Mouse (Mus musculus) urinary bladder, postnatal 14 days (tissue): ENCODE measurements at regions not wholly inside any gene's neighbourhood (a gene's known extent, or its start where the extent isn't known, plus 50 kb on each side); places are given as distances from the start of the nearest gene placed in this dataset.

Experiments used
- DNase-seq: peaks from one replicate; pipeline ENCODE4 v3.0.0; 2021; ENCODE audit warnings: low spot score

DNA sequence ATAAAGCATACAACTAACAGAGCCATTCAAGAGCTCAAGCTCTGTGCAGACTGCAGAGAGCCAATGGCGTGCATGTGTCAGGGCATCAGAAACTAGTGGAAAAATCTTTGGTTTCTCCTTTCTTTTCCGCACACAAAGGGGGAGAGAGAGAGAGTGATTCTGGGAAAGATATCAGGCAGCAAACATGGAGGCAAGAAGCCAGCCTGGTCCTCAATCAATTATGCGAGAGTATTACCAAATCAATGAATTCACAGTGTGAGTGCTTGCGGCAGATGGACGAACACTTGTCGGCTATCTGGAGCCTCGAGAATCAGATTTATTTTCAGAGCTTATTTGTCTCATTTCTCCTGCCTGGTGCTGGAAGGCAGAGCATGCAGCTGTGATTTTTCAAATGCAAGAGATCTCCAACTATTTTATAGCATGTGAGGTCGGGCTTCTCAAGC is 230.6 kb downstream of the Snx10 start:
- DNase-seq, result no peak

DNA sequence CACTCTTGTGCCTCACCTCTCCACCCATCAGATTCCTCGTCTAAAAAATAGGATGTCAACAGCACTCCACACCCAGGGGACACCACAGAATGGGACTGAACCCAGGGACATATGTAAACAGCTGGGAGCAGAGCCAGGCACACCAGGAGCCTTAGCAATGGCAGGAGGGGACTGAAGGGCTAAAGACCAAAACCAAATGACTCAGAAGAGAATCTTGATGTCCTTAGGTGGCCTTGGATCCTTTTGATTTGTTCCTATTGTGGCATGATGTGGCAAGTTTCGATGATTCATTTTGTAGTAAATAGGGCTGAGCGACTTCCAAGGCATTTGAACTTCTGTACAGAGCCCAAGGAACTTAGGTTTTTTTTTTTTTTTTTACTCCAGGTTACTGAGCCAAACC is 233.4 kb downstream of the Snx10 start:
- peak; percentile 45 for DNase-seq

DNA sequence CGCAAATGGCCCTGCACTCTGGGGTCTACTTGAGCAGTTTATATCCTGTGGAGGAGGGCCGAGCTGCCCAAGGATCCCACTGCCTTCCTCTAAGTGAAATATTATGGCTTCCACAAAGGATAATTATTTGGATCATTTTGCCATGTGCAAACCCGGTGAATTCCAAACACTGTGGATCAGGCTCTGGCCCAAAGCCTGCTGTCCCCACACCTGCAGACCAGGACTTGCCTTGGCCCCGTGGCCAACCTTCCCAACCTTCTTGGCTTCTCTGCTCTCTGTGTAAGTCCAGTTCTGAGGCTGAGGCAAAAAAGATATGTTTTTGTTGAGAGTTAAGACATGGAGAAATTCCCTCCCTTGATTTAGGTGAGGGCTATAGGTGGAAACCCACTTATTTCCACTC is 234.0 kb downstream of the Snx10 start:
- no peak for DNase-seq

DNA sequence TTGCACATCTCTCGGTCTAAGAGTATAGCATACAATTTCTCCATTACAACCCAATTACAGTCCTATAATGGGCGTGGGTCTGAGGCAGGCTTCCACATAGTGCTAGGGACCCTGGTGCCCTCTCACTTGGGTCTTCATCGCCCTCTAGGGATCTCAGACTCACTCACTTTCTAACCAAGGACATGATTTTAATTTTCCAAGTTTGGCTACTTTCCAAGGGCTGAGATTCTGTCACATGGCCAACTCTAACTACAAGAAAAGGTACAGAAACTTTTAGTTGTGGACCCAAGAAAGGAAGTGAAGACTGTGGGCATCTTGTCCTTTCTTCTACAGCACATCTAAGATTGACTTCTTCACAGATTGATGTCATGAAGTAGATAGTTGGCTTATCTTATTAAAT is 235.1 kb downstream of the Snx10 start:
- no peak for DNase-seq

DNA sequence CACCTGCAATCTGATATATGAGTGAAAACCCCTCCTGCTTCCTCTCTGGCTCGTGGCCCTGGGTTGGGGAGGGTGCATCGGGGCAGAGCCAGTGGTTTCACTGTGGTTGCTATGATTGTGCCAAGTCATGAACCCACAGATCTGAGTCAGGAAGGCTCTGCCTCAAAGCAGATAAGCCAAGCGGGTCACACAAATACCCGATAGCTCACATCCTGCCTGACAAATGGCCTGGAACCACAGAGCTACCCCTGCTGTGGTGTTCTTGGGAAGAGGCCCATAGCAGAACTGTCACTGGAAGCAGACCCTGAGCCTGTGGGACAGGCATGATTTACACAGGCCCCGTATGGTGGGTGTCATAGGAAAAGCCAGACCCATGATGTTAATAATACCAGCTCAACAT is 236.7 kb downstream of the Snx10 start:
- peak; percentile 18 for DNase-seq

DNA sequence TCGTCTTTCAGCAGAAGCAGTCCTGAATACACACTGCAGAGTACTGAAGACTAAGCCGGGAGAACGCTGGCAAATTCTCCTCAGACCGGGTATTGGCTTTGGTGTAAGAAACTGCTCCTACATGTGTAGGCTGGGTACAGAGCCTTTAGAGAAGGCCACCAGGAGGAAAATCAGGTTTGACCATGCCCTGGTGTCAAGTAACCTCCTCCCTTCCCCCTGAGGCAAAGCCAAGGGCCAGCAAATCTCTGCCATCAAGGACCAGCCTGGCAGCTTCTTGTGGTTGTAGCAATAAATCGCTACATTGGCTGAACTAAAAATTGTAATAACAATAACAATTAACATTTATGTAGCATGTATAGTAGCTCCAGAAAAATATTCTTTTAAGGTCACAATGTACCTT is 237.8 kb downstream of the Snx10 start:
- DNase-seq, result peak; percentile 72

DNA sequence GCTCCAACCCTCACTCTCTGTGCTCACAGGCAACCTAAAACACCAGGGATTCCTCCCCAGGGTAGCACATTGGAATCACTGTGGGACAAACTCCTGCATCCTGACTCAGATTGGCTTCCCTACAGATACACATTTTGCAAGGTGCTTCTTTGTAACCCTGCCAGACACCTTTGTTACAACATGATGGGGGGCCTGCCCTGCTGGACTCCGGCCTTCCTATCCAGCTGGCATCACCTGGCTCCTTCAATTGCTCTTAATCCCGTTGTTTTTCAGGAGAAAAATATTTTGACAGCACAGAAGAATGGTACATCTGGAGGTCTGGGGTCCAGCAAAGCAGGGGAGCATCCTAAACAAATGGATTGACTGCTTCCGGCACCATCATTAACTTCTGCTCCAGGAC is 242.8 kb downstream of the Snx10 start:
- DNase-seq, result no peak

DNA sequence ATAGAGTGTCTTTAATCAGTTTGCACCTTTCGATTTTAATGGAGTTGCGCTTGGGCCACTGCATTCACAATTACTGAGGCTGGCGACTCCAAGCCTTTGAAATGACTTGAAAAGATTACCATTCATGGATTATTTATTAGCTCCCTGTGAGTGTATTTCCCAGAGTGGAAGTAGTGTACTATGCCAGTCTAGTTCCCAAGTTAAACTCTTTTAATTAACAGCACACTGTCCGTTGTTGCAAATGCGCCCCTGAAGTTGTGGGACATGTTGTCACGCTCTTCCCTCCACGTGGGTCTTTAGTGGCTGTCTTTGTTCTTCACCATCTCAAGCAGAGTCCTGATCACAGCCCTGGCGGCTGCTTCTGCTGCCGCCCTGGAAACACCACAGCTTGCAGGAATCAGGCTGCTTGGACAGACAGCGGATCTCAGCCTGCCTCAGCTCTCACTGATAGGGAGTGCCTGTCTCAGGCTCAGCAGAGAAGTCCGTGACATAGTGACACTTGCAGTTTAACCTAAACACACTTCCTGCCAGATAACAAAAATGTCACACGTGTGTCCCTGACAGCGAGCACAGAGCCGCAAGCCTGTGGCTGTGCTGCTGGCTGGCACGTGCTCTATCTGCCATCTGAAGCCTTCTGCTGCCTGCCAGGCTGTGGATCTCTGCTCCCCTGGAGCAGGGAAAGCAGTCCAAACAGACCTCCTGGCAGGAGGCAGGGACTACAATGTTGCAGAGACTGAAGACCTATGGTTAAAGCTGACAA is 244.1 kb downstream of the Snx10 start:
- DNase-seq, result peak; percentile 30

DNA sequence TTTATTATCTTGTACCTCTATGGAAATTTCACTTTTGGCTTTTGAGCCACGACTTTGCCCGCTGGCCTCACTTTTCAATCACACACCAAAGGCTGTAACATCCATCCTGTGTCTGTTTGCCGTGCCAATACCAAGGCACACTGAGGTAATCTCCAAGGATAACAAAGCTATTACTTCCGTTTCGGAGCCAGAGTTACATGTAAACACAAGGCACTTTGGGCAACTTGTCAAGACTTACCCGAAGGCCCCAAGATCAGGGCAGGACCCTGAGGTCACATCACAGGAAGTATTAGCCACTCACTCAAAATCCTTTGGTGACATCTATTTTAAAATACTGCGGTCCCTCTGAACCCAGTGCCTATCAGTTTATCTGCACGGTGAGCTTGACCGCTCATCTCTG is 241.3 kb downstream of the Skap2 start:
- no peak for DNase-seq

DNA sequence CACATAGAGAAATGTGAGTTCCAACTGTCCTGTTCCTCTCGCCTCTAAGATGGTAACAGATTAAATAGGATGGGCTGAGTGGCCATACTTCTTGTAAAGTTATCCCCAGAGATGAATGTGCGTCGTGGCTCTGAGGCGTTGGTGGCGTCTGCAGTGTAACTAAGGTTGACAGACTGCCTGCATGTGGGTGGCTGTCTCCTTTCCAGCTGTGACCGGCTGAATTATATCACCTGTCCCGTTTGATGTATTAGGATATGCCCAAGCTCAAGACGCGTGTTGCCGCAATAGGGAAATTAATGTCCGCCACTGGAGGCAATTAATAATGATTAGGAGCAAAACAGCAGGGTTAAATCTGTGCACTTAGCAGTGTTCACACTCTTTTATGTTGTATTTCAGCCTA is 240.9 kb downstream of the Skap2 start:
- DNase-seq, result no peak

DNA sequence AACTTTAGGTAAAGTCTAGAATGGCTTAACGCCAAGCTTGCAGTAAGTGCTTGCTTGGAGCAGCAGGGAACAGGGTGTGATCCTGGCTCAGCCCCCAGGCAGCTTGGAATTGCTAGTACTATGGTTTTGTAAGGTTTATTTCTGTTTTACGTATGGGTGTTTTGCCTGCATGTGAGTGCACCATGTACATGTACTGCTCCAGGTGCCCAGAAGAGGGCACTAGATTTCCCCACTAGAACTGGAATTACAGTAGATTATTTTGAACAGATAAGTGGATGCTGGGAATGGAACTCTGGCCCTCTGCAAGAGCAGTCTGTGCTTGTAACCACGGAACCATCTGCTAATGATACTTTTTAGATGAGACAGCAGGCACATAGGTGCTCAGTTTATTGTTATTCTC is 237.6 kb downstream of the Skap2 start:
- no peak for DNase-seq

DNA sequence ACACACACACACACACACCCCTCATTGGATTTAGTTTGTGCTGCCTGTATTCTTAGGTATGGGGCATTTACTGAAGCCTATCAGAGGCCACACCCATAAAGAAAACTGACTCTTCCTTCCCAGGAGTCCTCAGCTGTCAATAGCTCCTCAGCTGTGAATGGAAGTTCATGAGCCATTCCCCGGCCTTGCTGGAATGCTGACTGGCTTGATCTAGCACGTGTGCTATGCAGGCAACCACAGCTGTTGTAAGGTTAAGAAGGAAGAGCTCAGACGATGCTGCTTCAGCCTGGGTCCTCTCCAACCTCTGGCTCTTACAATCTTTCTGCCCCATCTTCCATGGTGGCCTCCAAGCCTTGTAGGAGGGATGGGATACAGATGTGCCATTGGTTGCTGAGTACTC is 226.7 kb downstream of the Skap2 start:
- no peak for DNase-seq

DNA sequence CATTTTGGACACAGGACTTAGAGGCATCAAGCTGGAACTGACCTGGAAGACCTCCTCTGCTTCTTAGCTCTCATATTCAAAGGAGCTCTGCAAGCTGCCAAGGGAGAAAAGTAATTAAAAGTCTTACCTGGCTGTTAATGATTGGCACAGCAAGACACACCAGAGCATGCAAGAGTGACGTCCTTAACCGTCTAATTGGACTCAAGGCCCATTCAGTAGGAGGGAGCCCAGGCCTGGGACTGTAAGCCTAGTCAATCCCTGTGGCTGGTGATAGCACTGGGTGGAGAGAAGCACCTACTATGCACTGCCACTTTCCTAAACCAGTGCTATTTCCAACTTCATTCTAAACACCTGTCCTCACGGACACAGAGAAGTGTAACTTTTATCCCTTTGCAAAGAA is 225.5 kb downstream of the Skap2 start:
- DNase-seq, result no peak

DNA sequence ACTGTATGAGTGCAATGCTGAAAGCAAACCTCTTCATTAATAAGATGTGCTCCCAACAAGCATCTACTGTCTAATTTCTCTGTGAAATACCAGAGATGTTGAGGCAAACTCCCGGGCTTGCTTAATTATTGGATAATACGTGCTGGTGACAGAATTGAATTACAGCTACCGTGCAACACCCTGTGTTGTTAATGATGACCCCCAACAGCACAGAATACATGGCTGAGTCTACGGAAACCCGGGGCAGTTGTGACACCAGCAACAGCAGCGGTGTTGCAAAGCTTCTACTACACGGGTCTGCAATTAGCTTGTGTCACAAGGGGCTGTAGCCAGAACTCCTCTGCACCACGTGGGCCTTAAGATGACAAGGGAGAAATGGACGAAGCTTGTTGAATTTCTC is 224.2 kb downstream of the Skap2 start:
- DNase-seq, result no peak

DNA sequence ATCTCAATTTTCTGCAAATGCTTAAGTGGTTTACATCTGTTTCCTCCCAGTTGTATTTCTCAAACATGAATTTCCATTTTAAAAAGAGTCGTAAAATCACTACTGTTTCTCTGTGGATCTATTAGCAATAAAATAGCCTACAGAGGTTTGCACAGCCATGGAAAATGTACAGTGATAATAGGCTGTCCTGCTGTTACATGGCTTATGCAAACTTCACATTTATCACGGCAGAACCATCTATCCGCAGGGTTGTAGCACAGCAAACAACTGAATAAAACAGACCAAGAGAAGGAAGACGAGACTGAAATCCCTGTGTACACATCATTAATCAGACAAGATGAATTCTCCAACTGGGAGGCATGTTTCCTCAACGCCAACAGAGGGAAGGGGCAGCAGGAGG is 222.1 kb downstream of the Skap2 start:
- DNase-seq, result no peak

DNA sequence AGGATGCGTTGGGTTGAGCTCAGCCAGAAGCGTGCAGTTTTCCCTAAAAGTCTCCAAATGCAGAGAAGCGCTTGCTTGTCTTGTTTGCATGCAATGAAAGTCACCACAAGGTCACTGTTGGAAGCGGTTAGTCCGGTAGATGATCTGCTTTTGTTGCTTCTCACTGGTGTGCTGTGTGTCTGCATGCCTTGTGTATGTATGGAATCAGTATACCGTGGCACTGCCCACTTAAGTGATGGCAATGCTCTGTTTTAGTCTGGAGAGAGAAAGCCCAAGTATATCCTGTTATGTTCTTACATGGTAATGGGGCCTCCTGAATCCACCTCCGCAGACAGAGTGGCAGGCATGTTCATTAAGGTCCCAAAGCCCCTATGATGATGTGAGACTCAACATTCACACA is 221.7 kb downstream of the Skap2 start:
- DNase-seq, result no peak

DNA sequence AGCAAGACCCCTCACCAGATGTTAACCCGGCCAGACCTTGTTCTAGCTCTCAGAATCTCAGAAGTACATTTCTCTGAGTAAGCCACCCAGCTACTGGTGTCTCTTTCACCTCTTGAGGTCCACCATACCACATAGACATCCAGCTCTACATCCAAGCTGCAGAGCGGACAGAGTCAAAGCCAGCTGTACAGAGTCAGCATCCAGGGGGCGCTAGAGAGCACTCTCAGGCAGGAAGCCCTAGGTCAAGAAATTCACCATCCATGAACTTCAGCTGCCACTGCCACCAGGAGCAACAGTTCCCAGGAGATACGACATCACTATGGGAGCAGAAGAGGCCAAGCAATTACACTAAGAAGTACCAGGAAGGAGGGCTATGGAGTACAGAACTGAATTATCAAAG is 217.0 kb downstream of the Skap2 start:
- peak; percentile 22 for DNase-seq

DNA sequence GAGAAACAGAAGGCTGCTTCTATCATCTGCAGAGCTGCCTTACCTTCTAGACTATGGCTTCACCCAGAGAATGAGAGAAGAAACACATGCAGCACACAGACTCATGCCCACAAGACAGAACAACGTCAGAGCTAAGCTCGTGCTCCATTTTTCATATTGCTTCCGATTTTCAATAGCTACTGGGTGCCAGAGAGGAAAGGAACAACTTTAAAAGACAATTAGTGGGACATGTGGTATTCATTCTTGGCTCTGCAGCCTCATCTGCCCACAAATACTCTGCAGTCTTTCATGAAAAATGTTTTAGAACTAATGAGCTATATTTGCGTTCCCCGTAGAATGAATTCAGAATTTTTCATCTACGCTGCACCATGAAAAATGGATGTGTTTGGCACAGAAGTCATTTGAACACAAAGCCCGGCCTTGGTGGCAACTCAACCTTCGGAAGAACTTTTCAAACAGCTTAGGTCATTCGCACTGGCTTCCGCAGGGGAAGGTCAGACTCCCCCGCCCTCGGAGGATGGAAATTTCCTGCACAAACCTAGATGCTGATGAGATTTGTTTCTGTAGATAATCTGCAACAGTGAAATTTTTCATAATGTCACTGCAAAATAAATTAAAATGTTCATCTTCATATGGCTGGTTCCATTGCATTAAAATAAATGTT is 213.6 kb downstream of the Skap2 start:
- DNase-seq, result no peak

DNA sequence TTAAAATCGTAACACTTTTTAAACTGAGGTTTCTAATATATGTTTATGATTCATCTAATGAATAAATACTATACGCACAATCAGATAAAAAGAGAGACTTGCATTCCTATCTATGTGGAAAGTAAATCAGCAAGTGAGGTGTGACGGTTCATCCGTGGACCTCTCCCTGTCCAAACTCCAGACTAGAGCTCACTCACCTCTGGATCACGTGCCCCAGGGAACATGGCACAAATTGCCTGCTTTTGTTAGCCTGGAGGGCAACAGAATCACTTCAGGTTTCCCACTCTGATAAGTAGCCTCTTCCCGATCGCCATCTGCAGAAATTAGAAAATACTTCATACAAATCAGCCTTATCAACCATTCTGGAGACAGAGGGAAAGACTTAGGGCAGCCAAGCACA is 206.7 kb downstream of the Skap2 start:
- DNase-seq, result no peak
